Mouse (Mus musculus): Measurements from ENCODE around the gene Odf3b. TPM values are rescaled to one million over a fixed set of nuclear protein-coding genes. Genes with fewer than 3 reads are reported as not detected.
A peak's percentile ranks its signal among the peaks of the same experiment; 100 is the strongest.

The Odf3b gene
- total RNA-seq, 2 experiments from 2014 or later, result 0.58 to 0.73 TPM

DNA sequence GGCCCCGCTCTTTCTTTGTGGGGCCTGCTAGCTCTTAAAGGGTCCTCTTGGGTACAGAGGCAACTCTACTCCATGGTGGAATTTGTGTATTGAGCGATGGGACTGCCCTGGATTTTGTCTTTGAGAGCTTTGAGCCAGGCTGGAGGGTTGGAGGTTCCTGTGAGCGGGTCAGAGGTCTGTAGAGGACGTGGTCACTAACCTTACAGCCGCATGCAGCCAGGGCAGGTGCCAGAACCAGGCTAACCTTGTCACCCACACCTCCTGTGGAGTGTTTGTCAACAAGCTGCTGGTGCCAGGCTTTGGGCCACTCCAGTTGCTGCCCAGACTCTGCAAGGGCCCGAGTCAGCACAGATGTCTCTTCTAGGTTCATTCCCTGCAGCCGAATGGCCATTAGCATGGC, 3.0 kb downstream of the Odf3b start:
- no peak for DNase-seq (ENCODE audit: low spot score in 2 of 2)

GRCm38 (mm10) chr15:89374801-89375534, 4.1 kb downstream of the Odf3b start:
- DNase-seq (ENCODE audit: low spot score in 2 of 2), result no peak

DNA sequence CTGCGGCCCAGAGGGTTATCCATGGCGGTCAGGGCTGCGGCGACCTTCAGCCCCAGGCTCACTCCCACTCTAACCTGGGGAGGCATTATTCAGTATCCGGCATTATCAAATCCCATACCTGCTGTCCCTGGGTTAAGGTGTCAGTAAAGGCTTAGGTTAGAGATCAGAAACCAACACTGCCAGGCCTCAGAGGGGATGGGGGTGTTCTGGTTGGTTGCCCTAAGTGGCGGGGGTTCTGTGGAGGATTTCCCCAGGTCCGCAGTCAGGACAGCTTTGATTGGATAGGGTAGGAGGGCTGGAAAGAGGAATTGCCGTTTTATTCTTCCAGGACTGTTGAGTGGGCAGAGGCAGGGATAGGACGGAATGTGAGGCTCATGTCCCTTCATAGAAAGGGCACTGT, 4.7 kb downstream of the Odf3b start:
- DNase-seq (ENCODE audit: low spot score in 2 of 2), result no peak

DNA sequence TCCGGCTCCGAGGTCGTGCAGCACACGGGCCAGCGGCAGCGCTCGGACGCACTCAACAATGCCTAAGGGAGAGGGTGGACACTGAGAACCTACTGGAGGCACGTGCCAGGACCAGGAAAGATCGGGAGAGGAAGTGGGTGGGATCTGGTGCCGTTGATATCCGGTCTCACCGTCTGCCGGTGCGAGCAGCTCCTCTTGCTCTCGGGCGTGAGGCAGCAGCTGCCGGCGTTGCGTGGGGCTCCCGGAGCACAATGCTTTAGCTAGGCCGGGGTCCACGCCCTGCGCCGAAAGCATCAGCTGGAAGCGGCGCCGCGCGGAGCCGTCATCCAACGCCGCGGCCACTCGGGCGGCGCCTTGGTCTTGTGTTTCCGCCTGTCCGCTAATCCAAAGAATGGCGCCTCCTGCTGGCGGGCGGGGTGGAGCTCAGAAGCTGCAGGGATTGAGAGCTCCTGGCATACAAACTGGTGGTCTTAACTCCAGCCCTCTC, 5.3 kb downstream of the Odf3b start, which contains the start of gene Sco2:
Gene Sco2, minus strand, starts transcription at position 85 of the 487 bp plus-strand sequence.
- peak; percentile 94 to 97 for DNase-seq (ENCODE audit: low spot score in 2 of 2)

DNA sequence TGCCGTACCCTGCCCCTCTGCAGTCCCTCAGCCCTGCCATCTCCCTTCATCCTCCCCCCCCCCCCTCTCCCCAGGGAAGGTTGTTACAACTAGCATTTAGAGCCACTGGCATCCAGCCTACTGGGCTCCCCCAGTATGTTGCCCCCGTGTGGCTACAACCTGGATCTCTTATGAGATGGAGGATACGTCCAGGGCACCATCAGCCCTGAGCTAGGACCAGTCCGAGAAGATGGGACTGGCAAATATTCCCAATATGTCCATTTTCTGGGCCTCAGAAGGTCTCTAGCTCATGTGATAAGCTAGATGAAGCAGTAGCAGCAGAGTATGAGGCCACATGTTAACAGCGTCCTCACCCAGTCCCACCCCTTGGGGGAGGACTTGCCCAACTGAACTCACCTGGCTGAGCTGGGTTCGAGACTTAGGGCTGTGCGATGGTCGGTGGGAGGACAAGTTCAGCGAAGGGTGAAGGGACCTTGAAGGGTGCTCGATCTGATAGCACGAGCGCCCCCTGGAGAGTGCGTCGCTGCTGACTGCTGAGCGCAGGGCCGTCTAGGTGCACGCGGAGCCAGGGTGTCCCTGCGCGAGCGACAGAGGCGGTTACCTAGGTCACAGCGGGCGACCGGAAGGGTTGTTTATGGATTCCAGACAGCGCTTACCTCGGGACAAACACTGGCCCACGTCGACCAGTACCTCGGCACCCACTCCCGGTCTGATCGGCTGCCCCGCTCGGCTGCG, 5.9 kb downstream of the Odf3b start:
- DNase-seq (ENCODE audit: low spot score in 2 of 2), result peak; percentile 76 to 84

GRCm38 (mm10) chr15:89372536-89372935, 6.5 kb downstream of the Odf3b start:
- no peak for DNase-seq (ENCODE audit: low spot score in 2 of 2)

DNA sequence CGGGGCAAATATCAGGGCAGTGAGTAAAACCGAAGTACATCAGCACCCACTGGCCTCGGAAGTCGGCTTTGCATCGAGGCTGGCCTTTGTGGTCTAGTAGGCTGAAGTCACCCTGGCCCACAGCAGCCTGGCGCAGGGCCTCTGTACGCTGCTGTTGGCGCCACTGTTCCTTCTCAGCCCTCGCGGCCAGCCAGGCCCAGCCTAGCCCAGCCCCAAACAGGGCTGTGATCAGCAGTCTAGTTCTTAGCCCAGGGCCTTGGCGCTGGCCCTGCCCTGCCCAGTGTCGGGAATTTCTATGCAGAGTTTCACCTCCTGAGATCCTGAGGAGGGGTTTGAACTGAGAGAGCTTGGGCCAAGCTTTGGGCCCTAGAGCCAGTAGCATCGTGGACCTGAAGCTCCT, 7.0 kb downstream of the Odf3b start:
- no peak for DNase-seq (ENCODE audit: low spot score in 2 of 2)

DNA sequence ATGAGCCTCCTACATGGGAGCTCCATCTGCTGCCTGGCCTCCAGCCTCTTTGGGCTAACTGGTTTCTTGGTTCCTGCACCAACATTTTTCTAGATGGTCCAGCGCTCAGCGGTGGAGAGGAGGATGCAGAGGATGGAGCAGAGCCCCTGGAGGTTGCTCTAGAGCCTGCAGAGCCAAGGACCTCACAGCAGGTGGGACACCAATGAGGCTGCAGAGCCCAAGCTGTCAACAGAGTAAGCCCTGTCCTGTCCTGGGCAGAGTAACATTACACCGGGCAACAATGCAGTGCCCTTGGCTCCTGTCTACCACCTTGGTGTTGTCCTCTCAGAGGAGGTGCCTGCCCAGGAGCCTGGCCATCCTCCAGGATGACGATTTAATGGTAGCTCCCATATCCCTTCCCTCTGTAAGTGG, 13.9 kb downstream of the Odf3b start:
- no peak for DNase-seq (ENCODE audit: low spot score in 2 of 2)

- DNase-seq (ENCODE audit: low spot score in 2 of 2), result no peak
Measured at GRCm38 (mm10) chr15:89363051-89363450, 16.0 kb downstream of the Odf3b start.

GRCm38 (mm10) chr15:89358784-89359183, 20.3 kb downstream of the Odf3b start:
- DNase-seq (ENCODE audit: low spot score in 2 of 2), result no peak

- DNase-seq (ENCODE audit: low spot score in 2 of 2), result no peak
Measured at GRCm38 (mm10) chr15:89356372-89356771, 22.7 kb downstream of the Odf3b start.

DNA sequence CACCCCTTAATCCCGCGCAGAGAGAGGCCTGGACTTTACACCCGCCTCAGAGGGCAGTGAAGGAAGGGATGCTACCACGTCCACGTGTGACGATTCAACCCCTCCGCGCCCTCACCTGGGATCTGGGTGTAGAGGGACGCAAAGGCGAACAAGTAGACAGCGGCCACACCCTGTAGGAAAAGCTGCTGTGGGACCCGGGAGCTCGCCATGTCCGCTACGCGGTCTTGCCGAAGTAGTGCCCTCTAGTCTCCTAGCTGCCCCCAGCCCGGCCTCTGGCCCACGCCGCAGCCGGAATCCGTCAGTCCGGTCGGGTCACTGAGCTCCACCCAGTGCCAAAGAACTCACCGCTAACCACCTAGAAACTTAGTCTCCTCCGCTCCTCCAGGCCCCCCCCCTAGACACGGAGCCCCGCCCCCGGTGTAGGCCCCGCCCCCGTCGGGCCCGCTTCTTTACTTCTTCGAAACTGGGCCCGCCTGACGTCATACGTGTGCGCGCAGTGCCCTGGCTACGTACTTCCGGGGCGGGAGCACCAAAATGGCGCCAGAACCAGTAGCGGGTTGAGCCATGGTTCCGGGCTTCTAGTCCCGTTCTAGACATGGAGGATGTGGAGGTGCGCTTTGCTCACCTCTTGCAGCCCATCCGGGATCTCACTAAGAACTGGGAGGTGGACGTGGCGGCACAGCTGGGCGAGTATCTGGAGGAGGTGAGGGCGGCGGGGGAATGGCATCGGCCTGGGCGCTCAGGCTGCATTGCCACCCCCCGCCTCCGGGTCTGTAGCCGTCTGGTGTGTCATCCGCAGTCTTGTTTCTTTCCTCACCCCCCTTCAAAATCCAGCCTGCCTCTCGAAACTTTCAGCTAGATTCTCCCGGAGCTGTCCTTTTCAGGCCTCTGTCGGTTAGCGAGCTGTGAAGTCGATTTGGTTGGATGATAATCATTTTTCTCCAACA, 23.6 kb downstream of the Odf3b start, which contains the start of the genes Lmf2 and Ncaph2:
Gene Lmf2, minus strand, starts transcription at position 419 of the 947 bp plus-strand sequence.
Gene Ncaph2, plus strand, starts transcription at position 479 of the 947 bp plus-strand sequence.
- DNase-seq (ENCODE audit: low spot score in 2 of 2), result peak; percentile 97

DNA sequence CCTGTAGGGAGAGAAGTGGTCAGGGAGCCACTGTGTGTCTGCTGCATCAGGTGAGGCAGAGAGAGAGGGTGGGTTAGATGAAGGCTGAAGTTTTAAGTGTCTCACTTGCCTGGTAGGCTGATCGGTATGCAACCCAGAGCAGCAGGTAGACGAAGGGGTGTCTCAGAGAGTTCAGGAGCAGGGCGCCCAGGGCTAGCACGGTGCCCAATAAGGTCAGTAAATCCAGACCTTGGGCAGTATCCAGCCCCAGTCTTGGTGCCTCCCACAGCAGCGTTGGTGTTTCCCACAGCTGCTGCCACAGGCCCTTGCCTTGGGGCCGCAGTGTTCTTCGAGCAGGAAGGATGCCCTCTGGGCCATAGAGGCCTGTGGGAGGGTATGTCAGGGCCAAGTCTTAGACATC, 24.6 kb downstream of the Odf3b start:
- DNase-seq (ENCODE audit: low spot score in 2 of 2), result no peak

- DNase-seq (ENCODE audit: low spot score in 2 of 2), result no peak
Measured at GRCm38 (mm10) chr15:89353837-89354236, 25.2 kb downstream of the Odf3b start.

DNA sequence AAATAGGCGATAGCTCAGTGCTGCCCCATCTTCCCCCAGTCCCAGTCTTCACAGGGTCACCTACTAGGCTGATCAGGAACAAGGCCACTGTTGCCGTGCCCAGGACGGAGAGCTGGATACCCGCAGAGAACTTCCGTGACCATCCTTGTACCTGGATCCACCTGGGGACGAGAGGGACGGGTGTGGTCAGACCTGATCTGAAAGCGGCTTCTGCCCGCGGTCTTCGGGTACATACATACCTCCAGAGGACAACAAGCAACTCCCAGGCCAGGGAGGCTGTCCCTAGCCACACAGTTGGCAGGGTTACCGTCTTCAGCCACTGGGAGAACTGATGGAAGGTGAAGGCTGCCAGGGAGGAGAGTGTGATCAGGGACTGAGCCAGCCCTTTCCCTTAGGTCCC, 26.3 kb downstream of the Odf3b start:
- no peak for DNase-seq (ENCODE audit: low spot score in 2 of 2)

DNA sequence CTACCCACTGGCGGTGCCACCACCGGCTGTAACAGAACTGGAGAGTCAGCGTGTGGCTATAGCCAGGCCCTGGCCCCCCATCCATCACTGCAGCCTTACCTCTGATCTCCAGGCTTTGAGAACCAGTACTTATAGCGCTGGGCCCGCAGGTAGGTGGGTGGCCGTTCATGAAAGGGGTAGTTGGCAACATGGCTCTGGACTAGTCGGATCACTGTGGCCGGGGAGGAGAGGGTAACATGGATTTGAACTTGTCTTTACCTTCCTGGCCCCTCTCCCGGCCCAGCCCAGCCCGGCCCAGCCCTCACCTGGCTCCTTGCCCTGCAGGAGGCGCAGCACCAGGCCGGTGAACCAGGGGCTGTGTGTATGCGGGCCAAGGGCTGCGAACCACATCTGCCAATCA, 27.0 kb downstream of the Odf3b start:
- DNase-seq (ENCODE audit: low spot score in 2 of 2), result no peak

DNA sequence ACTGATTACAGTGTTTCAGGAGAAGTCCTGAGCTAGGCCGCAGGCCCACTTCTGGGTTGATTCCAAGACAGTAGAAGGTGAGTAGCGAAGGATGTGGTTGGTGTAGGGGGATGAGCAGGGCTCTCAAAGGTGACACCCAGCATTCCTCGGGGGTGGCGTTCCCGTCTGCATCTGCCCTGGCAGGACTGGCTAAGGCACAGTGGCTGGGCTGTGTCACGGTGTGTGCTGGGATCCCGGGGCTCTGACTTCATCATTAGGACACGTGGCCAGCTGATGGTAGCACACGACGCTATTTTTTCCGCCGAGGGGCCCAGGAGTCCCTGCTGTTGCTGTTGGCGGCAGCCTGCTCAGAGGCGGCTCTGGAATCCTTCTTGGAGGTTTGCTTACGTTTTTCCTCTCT, 27.8 kb downstream of the Odf3b start:
- DNase-seq (ENCODE audit: low spot score in 2 of 2), result no peak

DNA sequence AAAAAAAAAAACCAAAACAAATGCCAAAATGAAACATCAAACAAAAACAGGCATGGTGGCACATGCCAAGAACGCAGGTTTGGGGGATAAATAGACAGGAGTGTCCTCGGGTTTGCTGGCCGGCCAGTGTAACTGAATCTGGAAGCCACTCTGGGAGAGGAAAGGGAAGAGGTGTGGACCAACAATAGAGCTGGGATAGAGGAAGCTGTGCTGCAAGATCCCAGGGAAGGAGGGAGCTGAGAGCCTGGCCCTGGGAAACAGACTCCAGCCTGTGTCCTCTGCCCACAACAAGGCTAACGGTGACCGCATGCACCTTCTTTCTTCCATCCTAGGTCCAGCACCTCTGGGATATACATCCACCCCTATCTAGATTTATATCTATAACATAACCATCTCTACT, 28.6 kb downstream of the Odf3b start:
- DNase-seq (ENCODE audit: low spot score in 2 of 2), result no peak

- DNase-seq (ENCODE audit: low spot score in 2 of 2), result no peak
Measured at GRCm38 (mm10) chr15:89343325-89343724, 35.8 kb downstream of the Odf3b start.

DNA sequence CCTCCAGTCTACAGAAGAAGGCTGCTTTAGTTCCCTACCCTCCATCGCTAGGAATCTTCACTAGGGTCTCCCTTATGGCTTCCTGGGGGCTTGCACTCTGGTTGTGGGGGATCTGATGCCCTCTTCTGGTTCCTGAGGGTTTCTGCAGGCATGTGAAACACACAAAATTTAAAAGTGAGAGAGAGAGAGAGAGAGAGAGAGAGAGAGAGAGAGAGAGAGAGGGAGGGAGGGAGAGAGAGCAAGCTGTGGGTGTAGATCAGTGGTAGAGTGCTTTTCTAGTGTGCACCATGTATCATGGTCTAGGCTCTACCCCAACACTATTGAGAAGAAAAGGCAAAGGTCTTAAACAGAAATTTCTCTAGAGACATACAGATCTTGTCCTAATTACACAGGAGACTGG, 37.4 kb downstream of the Odf3b start:
- DNase-seq (ENCODE audit: low spot score in 2 of 2), result no peak

- DNase-seq (ENCODE audit: low spot score in 2 of 2), result no peak
Measured at GRCm38 (mm10) chr15:89340136-89340535, 38.9 kb downstream of the Odf3b start.

All from adrenal gland, adult 18-20 months (tissue).